Mouse (Mus musculus) embryonic facial prominence, embryonic 12.5 days (tissue): ENCODE data around the gene Wfikkn1. TPM values are rescaled to one million over a fixed set of nuclear protein-coding genes. Genes with fewer than 3 reads are reported as not detected.

Source experiments
- ATAC-seq: fragments of 200-750 bp; cut with Nextera tagmentation; 2 replicates; pipeline ENCODE4 v1.8.0; 2017; ENCODE audit not compliant: insufficient number of reproducible peaks, insufficient read depth, low FRiP score, low TSS enrichment
- H3K27ac ChIP-seq: fragments of 300-500 bp; sonication (generic); 2 replicates; pipeline ENCODE4 v1.5.1; 2016; ENCODE audit warnings: mild to moderate bottlenecking
- H3K27me3 ChIP-seq: fragments of 300-500 bp; sonication (generic); 2 replicates; pipeline ENCODE4 v1.6.1; 2016; ENCODE audit warnings: mild to moderate bottlenecking, moderate library complexity
- H3K36me3 ChIP-seq: fragments of 300-500 bp; sonication (generic); 2 replicates; pipeline ENCODE4 v1.6.1; 2016; ENCODE audit warnings: mild to moderate bottlenecking
- H3K4me1 ChIP-seq: fragments of 300-500 bp; sonication (generic); 2 replicates; pipeline ENCODE4 v1.6.1; 2016
- H3K4me2 ChIP-seq: fragments of 300-500 bp; sonication (generic); replicated peaks from 2 replicates; pipeline ENCODE4 v1.6.1; 2016; ENCODE audit warnings: mild to moderate bottlenecking, moderate library complexity
- H3K4me3 ChIP-seq: fragments of 300-500 bp; sonication (generic); 2 replicates; pipeline ENCODE4 v1.5.1; 2016; ENCODE audit warnings: mild to moderate bottlenecking
- H3K9ac ChIP-seq: fragments of 300-500 bp; sonication (generic); 2 replicates; pipeline ENCODE4 v1.6.1; 2016; ENCODE audit warnings: mild to moderate bottlenecking, moderate library complexity
- H3K9me3 ChIP-seq: fragments of 300-500 bp; sonication (generic); 2 replicates; pipeline ENCODE4 v1.6.1; 2016; ENCODE audit warnings: mild to moderate bottlenecking, moderate library complexity
- WGBS: fragments of 180-500 bp; shearing (Covaris S2); methylation state at CpG from one replicate; pipeline ENCODE4 v1.1.7; 2016; 5-methylcytosine and 5-hydroxymethylcytosine counted together
- polyA plus RNA-seq: library from polyadenylated mRNA; unstranded; fragments of >200 nt; fragmentation: Nextera tagmentation; extraction: Ambion mirVana; gene quantifications from 2 replicates; pipeline ENCODE4 v1.2.1, GENCODE M21; 2016

Wfikkn1 gene
- polyA plus RNA-seq, 1 experiment from 2014 or later = 0.45 TPM

- 79% methylated on average over 8 of the region's 8 CpGs for WGBS
- no peak for ATAC-seq
Observed at GRCm38 (mm10) chr17:25883268-25883667, 2.6 kb upstream of the Wfikkn1 start.

GRCm38 (mm10) chr17:25882306-25882705 is 1.6 kb upstream of the Wfikkn1 start:
- H3K4me3 ChIP-seq = no peak overlapping the region
- 0 out of 2 replicates have a peak, but pooled peaks have one; percentile 18 for ATAC-seq
- no peak overlapping the region for H3K4me2 ChIP-seq
- H3K9ac ChIP-seq = no peak overlapping the region
- peaks cover 24% of the 10 kb centered on the region for H3K4me1 ChIP-seq
- no peaks in the 10 kb centered on the region for H3K9me3 ChIP-seq
- 25% methylated on average over 5 of the region's 5 CpGs for WGBS
- peaks cover 55% of the 10 kb centered on the region for H3K36me3 ChIP-seq
- no peaks in the 10 kb centered on the region for H3K27me3 ChIP-seq
- 0 out of 2 replicates have a peak overlapping the region, but pooled peaks have one; percentile 31 for H3K27ac ChIP-seq

More at GRCm38 (mm10) chr17:25883268-25883667, 2.6 kb upstream of the Wfikkn1 start:
- H3K9me3 ChIP-seq = no peaks in the 10 kb centered on the region
- H3K36me3 ChIP-seq = peaks cover 52% of the 10 kb centered on the region
- H3K4me1 ChIP-seq = peaks cover 24% of the 10 kb centered on the region
- no peak overlapping the region for H3K4me3 ChIP-seq
- no peak overlapping the region for H3K9ac ChIP-seq
- H3K27me3 ChIP-seq = no peaks in the 10 kb centered on the region
- no peak overlapping the region for H3K4me2 ChIP-seq
- no peak overlapping the region for H3K27ac ChIP-seq

- H3K27me3 ChIP-seq = no peaks in the 10 kb centered on the region
- 0 out of 2 replicates have a peak overlapping the region, but pooled peaks have one; percentile 15 for H3K9ac ChIP-seq
- no peak for ATAC-seq
- WGBS = 12% methylated on average over 4 of the region's 4 CpGs
- H3K9me3 ChIP-seq = no peaks in the 10 kb centered on the region
- H3K4me2 ChIP-seq = no peak overlapping the region
- H3K27ac ChIP-seq = 0 out of 2 replicates have a peak overlapping the region, but pooled peaks have one; percentile 18
- peaks cover 55% of the 10 kb centered on the region for H3K36me3 ChIP-seq
- peaks cover 28% of the 10 kb centered on the region for H3K4me1 ChIP-seq
- H3K4me3 ChIP-seq = no peak overlapping the region
Observed at GRCm38 (mm10) chr17:25881691-25882090, 1.0 kb upstream of the Wfikkn1 start.

DNA sequence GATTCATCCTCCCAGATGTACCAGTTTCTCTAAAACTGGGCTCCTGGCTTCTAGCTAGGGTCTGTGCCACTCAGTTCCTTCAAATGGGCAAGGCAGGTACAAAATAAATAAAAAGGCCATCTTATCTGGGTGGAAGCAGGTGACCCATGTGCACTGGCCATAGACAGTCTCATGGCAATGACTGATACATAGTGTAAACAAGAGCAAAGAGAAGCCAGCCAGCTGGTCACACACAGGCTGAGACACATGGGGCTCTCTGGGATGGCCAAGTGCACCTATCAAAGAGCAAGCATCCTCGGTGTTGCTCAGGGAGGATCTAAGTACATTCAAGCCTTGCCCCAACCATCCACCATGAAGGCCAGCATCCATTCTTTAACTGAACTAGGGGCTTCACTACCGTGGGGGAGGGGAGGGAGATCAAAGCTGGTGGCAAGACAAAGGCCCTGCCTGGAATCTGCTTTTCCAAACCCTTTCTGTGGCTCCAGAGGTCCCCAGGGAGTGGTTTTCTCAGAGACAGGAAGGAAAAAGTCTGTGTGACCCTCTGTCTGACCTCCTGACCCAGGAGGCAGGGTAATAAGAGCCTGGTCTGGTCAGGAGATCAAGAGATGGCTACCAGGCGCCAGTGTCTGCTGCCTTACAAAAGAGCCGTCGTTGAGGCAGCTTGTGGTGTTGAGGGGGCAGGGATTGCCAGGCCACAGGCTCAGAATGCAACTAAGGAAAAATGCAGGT is 419 bp upstream of the Wfikkn1 start:
- Histone ChIP-seq H3K9me3 (no peaks in the 10 kb centered on the region), H3K4me2 (no peak overlapping the region), H3K36me3 (peaks cover 55% of the 10 kb centered on the region), H3K9ac (no peak overlapping the region), H3K27ac (peak overlapping the region; percentile 38; the same call in 1 of the 2 replicates), H3K4me1 (peaks cover 34% of the 10 kb centered on the region), H3K27me3 (no peaks in the 10 kb centered on the region), H3K4me3 (no peak overlapping the region)
- ATAC-seq = no peak
- 9% methylated on average over 5 of the region's 5 CpGs for WGBS

DNA sequence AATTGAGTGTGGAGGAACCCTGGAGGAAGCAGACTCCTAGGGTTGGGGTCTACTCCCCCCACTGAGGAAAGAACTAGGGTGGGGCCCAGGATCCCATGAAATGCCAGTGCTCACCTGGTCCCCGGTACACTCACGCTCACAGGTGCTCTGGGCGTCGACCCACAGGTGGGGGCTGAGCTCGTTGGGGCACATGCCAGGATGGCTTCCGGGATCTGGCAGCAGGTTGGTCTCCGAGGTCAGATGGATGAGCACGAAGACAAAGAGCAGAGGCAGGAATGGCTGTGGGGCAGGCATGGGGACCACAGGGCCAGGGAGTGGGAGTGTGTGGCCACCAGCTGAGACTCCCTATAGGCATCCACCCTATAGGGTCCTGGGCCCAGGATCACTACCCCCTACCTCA is 908 bp downstream of the Wfikkn1 start:
- ATAC-seq = no peak
- WGBS = 73% methylated on average over 8 of the region's 8 CpGs
- H3K9me3 ChIP-seq = no peaks in the 10 kb centered on the region
- H3K4me1 ChIP-seq = peaks cover 37% of the 10 kb centered on the region
- no peak overlapping the region for H3K27ac ChIP-seq
- H3K4me2 ChIP-seq = no peak overlapping the region
- peaks cover 49% of the 10 kb centered on the region for H3K36me3 ChIP-seq
- H3K9ac ChIP-seq = no peak overlapping the region
- no peaks in the 10 kb centered on the region for H3K27me3 ChIP-seq
- H3K4me3 ChIP-seq = no peak overlapping the region

DNA sequence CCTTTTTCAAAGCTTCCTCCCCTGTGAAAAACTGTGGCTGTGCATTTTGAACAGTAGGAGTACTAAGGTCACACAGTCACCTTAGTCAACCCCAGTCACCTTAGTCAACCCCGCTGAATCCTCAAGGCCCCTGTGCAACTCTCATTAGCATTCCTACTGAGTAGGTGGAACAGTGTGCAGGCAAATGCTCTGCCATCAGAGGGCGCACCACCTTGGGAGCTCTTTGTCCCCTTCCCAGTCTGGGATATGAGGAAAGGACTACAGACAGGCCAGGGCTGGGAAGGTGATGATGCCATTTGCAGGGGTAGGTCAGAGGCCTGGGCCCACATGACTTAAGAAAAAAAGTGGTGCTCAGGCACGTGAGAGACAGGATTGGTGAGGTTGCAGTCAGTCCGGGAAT is 1.4 kb downstream of the Wfikkn1 start:
- Histone ChIP-seq H3K9me3 (no peaks in the 10 kb centered on the region), H3K9ac (no peak overlapping the region), H3K4me1 (peaks cover 37% of the 10 kb centered on the region), H3K4me2 (no peak overlapping the region), H3K27me3 (no peaks in the 10 kb centered on the region), H3K4me3 (no peak overlapping the region), H3K36me3 (peaks cover 44% of the 10 kb centered on the region), H3K27ac (no peak overlapping the region)
- no peak for ATAC-seq
- WGBS = 47% methylated on average over 4 of the region's 4 CpGs

- Histone ChIP-seq H3K27me3 (no peaks in the 10 kb centered on the region), H3K9me3 (no peaks in the 10 kb centered on the region), H3K27ac (no peak overlapping the region), H3K4me2 (no peak overlapping the region), H3K4me1 (peaks cover 40% of the 10 kb centered on the region), H3K4me3 (no peak overlapping the region), H3K36me3 (peaks cover 39% of the 10 kb centered on the region), H3K9ac (no peak overlapping the region)
- 84% methylated on average over 19 of the region's 19 CpGs for WGBS
- no peak for ATAC-seq
Observed at GRCm38 (mm10) chr17:25878611-25879180, 2.0 kb downstream of the Wfikkn1 start.

DNA sequence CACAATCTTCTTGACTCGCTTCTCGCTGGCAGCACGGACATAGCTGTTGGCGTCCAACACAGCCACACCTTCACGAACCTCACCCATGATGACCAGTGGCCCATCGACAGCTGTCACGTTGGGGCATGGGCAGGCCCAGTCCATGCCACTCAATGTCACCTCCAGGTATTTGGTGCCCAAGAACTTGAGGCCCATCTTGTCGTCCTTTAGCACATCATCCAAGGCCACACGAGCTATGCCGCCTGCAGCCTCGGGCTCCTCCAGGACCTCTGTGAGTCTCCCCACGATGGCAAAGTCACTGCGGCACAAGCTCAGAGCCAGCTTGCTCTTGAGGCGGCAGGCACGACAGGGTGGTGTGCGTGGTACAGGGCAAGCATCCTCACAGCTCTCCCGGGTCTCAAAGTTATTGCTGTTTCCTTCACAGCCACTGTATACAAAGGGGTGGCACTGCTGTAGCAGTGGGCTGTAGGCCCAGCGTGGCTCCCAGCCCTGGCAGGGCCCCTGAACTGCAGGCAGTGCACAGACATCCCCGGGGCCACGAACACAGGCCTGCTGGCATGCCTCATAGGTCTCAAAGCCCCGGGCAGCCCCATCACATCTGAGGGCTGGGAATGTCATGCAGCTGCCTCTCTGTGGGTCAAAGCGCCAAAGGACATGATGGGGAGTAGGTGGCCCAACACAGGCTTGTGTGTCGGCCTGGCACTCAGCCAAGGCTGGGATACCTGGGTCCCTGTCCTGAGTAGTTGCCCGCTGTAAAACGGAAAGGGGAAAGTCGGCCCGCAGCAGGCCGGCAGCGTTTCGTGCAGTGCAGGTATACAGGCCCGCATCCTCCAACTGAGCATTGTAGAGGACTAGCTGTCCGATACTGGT is 2.7 kb downstream of the Wfikkn1 start:
- 91% methylated on average over 32 of the region's 32 CpGs for WGBS

DNA sequence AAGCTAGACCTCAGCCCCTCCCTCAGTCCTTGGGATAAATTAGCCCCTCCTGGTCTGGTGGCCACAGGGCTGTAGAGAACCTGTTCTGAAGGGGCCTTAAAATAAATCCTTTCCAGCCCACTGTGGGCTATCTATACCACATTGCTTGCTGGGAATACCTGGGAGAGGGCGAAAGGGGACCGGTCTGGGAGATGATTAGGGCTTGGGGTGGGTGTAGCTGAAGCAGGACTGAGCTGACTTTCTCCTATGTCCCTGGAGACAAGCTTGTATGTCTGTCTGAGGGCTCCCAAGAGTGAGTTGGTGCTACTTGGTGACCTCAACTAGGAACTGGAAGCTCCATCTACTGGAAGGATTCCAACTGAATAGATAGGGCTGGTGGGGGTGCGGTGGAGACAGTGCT is 3.6 kb downstream of the Wfikkn1 start:
- Histone ChIP-seq H3K36me3 (peaks cover 22% of the 10 kb centered on the region), H3K4me2 (no peak overlapping the region), H3K9me3 (no peaks in the 10 kb centered on the region), H3K27me3 (no peaks in the 10 kb centered on the region), H3K4me1 (peaks cover 36% of the 10 kb centered on the region), H3K9ac (no peak overlapping the region), H3K27ac (no peak overlapping the region), H3K4me3 (no peak overlapping the region)
- ATAC-seq = no peak
- 92% methylated on average over 3 of the region's 3 CpGs for WGBS

More for the DNA sequence above, 2.7 kb downstream of the Wfikkn1 start:
- no peak for ATAC-seq
- Histone ChIP-seq H3K4me2 (no peak overlapping the region), H3K27ac (no peak overlapping the region), H3K4me3 (no peak overlapping the region), H3K9ac (no peak overlapping the region), H3K4me1 (peaks cover 40% of the 10 kb centered on the region), H3K27me3 (no peaks in the 10 kb centered on the region), H3K36me3 (peaks cover 32% of the 10 kb centered on the region), H3K9me3 (no peaks in the 10 kb centered on the region)

DNA sequence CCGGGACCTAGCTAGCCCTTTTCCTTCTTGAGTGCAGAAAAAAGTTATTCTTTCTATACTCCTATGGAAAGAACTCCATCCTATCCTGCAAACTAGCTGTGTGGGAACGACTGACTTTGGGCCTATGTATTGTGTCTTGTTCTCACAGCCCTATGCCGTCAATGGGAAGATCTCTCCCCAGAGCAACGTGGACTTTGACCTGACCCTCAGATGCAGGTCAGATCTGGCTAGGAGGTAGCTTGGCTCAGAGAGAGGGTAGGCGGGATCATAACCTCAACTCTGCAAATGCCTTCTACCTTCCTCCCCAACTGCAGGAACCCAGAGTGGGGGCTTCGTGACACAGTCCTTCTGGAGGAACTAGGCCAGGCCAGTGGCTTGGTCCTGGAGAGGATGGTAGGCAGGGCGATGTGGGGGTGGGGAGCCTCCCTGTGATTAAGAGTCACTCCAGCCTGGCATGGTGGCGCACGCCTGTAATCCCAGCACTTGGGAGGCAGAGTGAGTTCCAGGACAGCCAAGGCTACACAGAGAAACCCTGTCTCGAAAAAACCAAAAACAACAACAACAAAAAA is 4.2 kb downstream of the Wfikkn1 start:
- 53% methylated on average over 10 of the region's 10 CpGs for WGBS
- Histone ChIP-seq H3K27ac (no peak overlapping the region; the same call in 1 of the 2 replicates), H3K9ac (peak overlapping the region; percentile 71; the same call in 1 of the 2 replicates), H3K27me3 (no peaks in the 10 kb centered on the region), H3K9me3 (no peaks in the 10 kb centered on the region), H3K36me3 (peaks cover 17% of the 10 kb centered on the region), H3K4me1 (peaks cover 31% of the 10 kb centered on the region), H3K4me3 (peak overlapping the region; percentile 77), H3K4me2 (peak overlapping the region; percentile 88)
- ATAC-seq = no peak
